Mouse (Mus musculus) forebrain, embryonic 14.5 days (tissue): Measurements from ENCODE around the gene Podnl1. TPM values are rescaled to one million over a fixed set of nuclear protein-coding genes. Genes with fewer than 3 reads are reported as not detected.

Source experiments
- ATAC-seq: fragments of 200-750 bp; cut with Nextera tagmentation; 2 replicates; pipeline ENCODE4 v1.8.0; 2017; ENCODE audit warnings: mild to moderate bottlenecking, moderate library complexity
- DNase-seq: peaks from one replicate; pipeline ENCODE4 v3.0.0-alpha.2; 2015; ENCODE audit warnings: low spot score
- H3K27ac ChIP-seq: fragments of 300-500 bp; sonication (generic); 2 replicates; pipeline ENCODE4 v1.5.1; 2014; ENCODE audit warnings: low read depth, mild to moderate bottlenecking, control low read depth, low read length, moderate library complexity
- H3K27me3 ChIP-seq: fragments of 300-500 bp; sonication (generic); replicated peaks from 2 replicates; pipeline ENCODE4 v1.6.1; 2014; ENCODE audit warnings: low read length, control low read depth, mixed read lengths; ENCODE audit not compliant: control insufficient read depth, insufficient read depth
- H3K36me3 ChIP-seq: fragments of 300-500 bp; sonication (generic); 2 replicates; pipeline ENCODE4 v1.6.1; 2014; ENCODE audit warnings: low read length, control low read depth; ENCODE audit not compliant: control insufficient read depth, insufficient read depth
- H3K4me1 ChIP-seq: fragments of 300-500 bp; sonication (generic); 2 replicates; pipeline ENCODE4 v1.6.1; 2014; ENCODE audit warnings: antibody characterized with exemption, low read length, control low read depth; ENCODE audit not compliant: control insufficient read depth, insufficient read depth
- H3K4me2 ChIP-seq: fragments of 300-500 bp; sonication (generic); 2 replicates; pipeline ENCODE4 v1.6.1; 2014; ENCODE audit warnings: mild to moderate bottlenecking, control low read depth, low read length
- H3K4me3 ChIP-seq: fragments of 300-500 bp; sonication (generic); 2 replicates; pipeline ENCODE4 v1.5.1; 2014; ENCODE audit warnings: low read depth, low read length, control low read depth
- H3K9ac ChIP-seq: fragments of 300-500 bp; sonication (generic); 2 replicates; pipeline ENCODE4 v1.6.1; 2014; ENCODE audit warnings: mild to moderate bottlenecking, low read length, control low read depth, moderate library complexity
- H3K9me3 ChIP-seq: fragments of 300-500 bp; sonication (generic); replicated peaks from 2 replicates; pipeline ENCODE4 v1.6.1; 2016; ENCODE audit warnings: low read length, control low read depth, mixed read lengths; ENCODE audit not compliant: control insufficient read depth
- WGBS: fragments of 180-500 bp; shearing (Covaris S2); extraction: QIAGEN DNeasy Blood & Tissue Kit; methylation state at CpG from one replicate; pipeline ENCODE4 v1.1.7; 2014; 5-methylcytosine and 5-hydroxymethylcytosine counted together
- polyA plus RNA-seq: library from polyadenylated mRNA; unstranded; fragments of >200 nt; fragmentation: Nextera tagmentation; extraction: Ambion mirVana; gene quantifications from 2 replicates; pipeline ENCODE4 v1.2.1, GENCODE M21; 2014

Gene Podnl1
- 0.22 and 0.23 TPM in 2 replicates for polyA plus RNA-seq

GRCm38 (mm10) chr8:84125656-84126055, at the start of gene Podnl1:
TSS of gene Podnl1 (plus strand) at chr8:84125989.
- no peak within 1 kb of the TSS for H3K9ac ChIP-seq
- no peak within 1 kb of the TSS for H3K27ac ChIP-seq

DNA sequence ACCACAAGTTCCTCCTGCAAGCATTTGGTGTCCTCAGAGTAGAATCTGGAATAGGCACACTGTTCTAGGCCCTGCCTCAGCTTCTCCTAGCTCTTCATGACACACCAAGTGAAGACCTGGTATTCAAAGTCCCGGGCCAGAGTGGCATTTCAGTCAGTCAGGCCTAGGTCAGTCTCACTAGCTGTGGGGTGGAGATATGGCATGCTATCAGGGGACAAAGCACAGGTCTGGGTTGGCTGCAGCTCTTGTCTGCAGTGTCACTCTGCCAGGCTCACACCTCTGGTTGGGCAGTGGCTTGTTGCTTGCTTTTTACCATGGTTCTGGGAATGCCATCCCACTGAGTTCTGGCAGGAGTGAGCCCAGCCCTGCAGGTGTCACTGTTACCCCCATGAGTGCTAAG, 49.4 kb upstream of the Podnl1 start:
- 77% methylated on average over 1 of the region's 1 CpGs for WGBS
- H3K27ac ChIP-seq: no peak overlapping the region
- no peak for ATAC-seq
- no peaks in the 10 kb centered on the region for H3K9me3 ChIP-seq
- H3K4me2 ChIP-seq: no peak overlapping the region
- H3K36me3 ChIP-seq: peaks cover 40% of the 10 kb centered on the region
- H3K9ac ChIP-seq: no peak overlapping the region
- H3K27me3 ChIP-seq: no peaks in the 10 kb centered on the region
- H3K4me1 ChIP-seq: peaks cover 4% of the 10 kb centered on the region; the same call in 1 of the 2 replicates
- DNase-seq: no peak
- H3K4me3 ChIP-seq: no peak overlapping the region

More at GRCm38 (mm10) chr8:84125656-84126055, at the start of gene Podnl1:
- no peak for DNase-seq
- WGBS: 72% methylated on average over 8 of the region's 9 CpGs
- H3K36me3 ChIP-seq: no peaks in the 10 kb centered on the region
- no peaks in the 10 kb centered on the region for H3K27me3 ChIP-seq
- H3K4me1 ChIP-seq: no peaks in the 10 kb centered on the region
- H3K4me2 ChIP-seq: no peak within 1 kb of the TSS
- H3K9me3 ChIP-seq: no peaks in the 10 kb centered on the region
- no peak within 1 kb of the TSS for H3K4me3 ChIP-seq
- ATAC-seq: no peak

DNA sequence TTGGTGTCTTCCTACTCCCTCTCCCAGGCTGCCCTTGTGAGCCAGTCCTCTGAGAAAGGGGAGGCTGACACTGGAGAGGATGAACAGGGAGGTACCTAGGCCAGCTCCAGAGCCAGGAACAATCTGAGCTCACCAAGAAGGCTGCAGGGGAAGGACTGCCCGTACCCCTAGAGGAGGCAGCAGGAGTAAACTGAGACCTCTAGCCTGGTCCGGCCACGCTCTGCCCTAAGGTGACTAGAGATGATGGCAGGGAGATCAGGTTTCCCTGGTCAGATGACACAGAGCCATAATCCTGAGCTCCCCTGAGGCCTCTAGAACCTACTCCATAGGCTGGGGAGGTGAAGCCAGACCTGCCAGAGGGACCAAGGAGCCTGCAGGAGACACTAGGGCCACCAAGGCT, 48.9 kb upstream of the Podnl1 start:
- 93% methylated on average over 3 of the region's 3 CpGs for WGBS
- Histone ChIP-seq H3K4me3 (no peak overlapping the region), H3K9ac (no peak overlapping the region), H3K27ac (no peak overlapping the region), H3K36me3 (peaks cover 43% of the 10 kb centered on the region), H3K9me3 (no peaks in the 10 kb centered on the region), H3K4me1 (peaks cover 4% of the 10 kb centered on the region; the same call in 1 of the 2 replicates), H3K4me2 (no peak overlapping the region), H3K27me3 (no peaks in the 10 kb centered on the region)
- DNase-seq (no peak), ATAC-seq (no peak)

GRCm38 (mm10) chr8:84079206-84079605, 46.6 kb upstream of the Podnl1 start:
- Histone ChIP-seq H3K27ac (no peak overlapping the region), H3K4me2 (no peak overlapping the region), H3K36me3 (peaks cover 66% of the 10 kb centered on the region), H3K4me3 (no peak overlapping the region), H3K9ac (no peak overlapping the region), H3K9me3 (no peaks in the 10 kb centered on the region), H3K4me1 (no peaks in the 10 kb centered on the region), H3K27me3 (no peaks in the 10 kb centered on the region)
- DNase-seq (no peak), ATAC-seq (no peak)
- WGBS: 88% methylated on average over 5 of the region's 5 CpGs

- 40% methylated on average over 8 of the region's 8 CpGs for WGBS
- Histone ChIP-seq H3K4me1 (no peaks in the 10 kb centered on the region), H3K4me3 (no peak overlapping the region), H3K27me3 (no peaks in the 10 kb centered on the region), H3K36me3 (peaks cover 87% of the 10 kb centered on the region), H3K27ac (no peak overlapping the region), H3K9me3 (no peaks in the 10 kb centered on the region), H3K4me2 (no peak overlapping the region), H3K9ac (0 out of 2 replicates have a peak overlapping the region, but pooled peaks have one; percentile 21)
- ATAC-seq: no peak
- DNase-seq: no peak
Observed at GRCm38 (mm10) chr8:84083829-84084241, 42.0 kb upstream of the Podnl1 start.

DNA sequence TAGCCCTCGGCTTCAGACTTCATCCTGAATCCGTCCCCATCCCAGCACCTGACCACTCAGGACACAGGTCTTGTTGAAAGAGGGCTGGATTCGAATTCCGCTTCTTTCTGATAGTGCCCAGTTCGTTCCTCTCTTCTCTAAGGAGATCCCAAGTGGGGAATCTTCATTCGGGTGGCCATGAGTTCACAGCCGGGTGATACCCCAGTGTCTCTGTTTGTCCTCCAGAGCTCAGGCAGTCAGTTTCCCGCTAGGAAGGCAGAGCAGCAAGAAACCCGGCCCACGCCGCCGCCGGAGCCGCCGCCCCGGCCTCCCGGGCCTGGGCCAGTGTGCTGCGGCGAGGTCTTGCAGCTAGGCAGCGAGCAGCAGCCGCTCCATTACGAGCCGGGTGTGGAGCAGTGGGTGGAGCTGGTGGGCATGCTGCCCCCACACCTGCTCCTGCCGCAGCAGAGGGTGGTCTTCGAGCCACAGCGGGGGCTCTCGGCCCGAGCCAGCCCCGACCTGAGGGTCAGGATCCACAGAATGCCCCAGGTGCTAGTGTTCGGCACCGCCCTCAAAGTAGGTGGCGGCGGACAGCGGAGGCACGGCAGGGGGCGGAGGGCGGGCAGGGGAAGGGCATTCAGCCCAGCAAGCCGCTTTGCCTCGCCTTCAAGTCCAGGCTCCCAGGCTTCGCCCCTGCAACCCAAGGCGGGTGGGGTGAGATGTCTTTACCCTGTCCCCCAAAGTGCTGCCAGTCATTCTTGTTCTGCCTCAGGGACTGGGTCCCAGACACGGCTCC, 41.3 kb upstream of the Podnl1 start:
- H3K27me3 ChIP-seq: no peaks in the 10 kb centered on the region
- H3K4me3 ChIP-seq: no peak overlapping the region
- H3K27ac ChIP-seq: no peak overlapping the region
- DNase-seq (no peak), ATAC-seq (no peak)
- H3K4me1 ChIP-seq: no peaks in the 10 kb centered on the region
- H3K9ac ChIP-seq: 0 out of 2 replicates have a peak overlapping the region, but pooled peaks have one; percentile 21
- no peaks in the 10 kb centered on the region for H3K9me3 ChIP-seq
- peaks cover 89% of the 10 kb centered on the region for H3K36me3 ChIP-seq
- H3K4me2 ChIP-seq: no peak overlapping the region
- WGBS: 29% methylated on average over 42 of the region's 42 CpGs

DNA sequence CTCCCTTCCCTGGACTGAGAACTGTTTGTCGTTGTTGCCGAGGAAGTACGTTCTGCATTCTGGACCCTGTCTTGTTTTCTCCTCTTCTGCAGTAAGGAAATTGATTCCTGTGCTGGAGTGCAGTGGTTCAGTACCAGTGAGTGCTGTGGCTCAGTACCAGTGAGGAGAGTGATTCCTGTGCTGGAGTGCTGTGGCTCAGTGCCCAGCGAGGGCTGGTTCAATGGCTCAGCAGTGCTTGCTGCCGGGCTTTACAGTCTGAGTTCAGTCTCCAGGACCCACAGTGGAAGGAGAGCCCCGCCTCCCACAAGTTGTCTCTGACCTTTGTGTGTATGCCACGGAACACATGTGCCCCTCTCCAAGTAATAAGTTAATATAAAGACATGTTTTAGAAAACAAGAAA, 38.6 kb upstream of the Podnl1 start:
- ATAC-seq (no peak), DNase-seq (no peak)
- no peaks in the 10 kb centered on the region for H3K4me1 ChIP-seq
- 90% methylated on average over 7 of the region's 7 CpGs for whole genome bisulfite sequencing
- no peak overlapping the region for H3K4me2 ChIP-seq
- no peak overlapping the region for H3K9ac ChIP-seq
- H3K27ac ChIP-seq: no peak overlapping the region
- H3K4me3 ChIP-seq: no peak overlapping the region
- no peaks in the 10 kb centered on the region for H3K9me3 ChIP-seq
- no peaks in the 10 kb centered on the region for H3K27me3 ChIP-seq
- H3K36me3 ChIP-seq: peaks cover 90% of the 10 kb centered on the region

GRCm38 (mm10) chr8:84087821-84088220, 38.0 kb upstream of the Podnl1 start:
- Histone ChIP-seq H3K4me3 (no peak overlapping the region), H3K36me3 (peaks cover 90% of the 10 kb centered on the region), H3K4me1 (no peaks in the 10 kb centered on the region), H3K9me3 (no peaks in the 10 kb centered on the region), H3K27me3 (no peaks in the 10 kb centered on the region), H3K9ac (no peak overlapping the region), H3K27ac (no peak overlapping the region), H3K4me2 (no peak overlapping the region)
- 94% methylated on average over 14 of the region's 14 CpGs for WGBS
- DNase-seq (no peak), ATAC-seq (no peak)

GRCm38 (mm10) chr8:84089277-84089676, 36.5 kb upstream of the Podnl1 start:
- Histone ChIP-seq H3K9me3 (no peaks in the 10 kb centered on the region), H3K27ac (no peak overlapping the region), H3K4me2 (no peak overlapping the region), H3K4me3 (no peak overlapping the region), H3K36me3 (peaks cover 87% of the 10 kb centered on the region), H3K27me3 (no peaks in the 10 kb centered on the region), H3K9ac (no peak overlapping the region), H3K4me1 (no peaks in the 10 kb centered on the region)
- ATAC-seq (no peak), DNase-seq (no peak)
- 69% methylated on average over 9 of the region's 9 CpGs for WGBS
